Mouse (Mus musculus): ENCODE results near the gene Sipa1l1. TPM values are rescaled to one million over a fixed set of nuclear protein-coding genes. Genes with fewer than 3 reads are reported as not detected.

Sipa1l1 gene
- polyA plus RNA-seq, 1 experiment, result 9.7 TPM

GRCm38 (mm10) chr12:82286804-82287203 is 117.7 kb downstream of the Sipa1l1 start:
- TF ChIP-seq MAX (IDR thresholded peaks at IDR 0.05), result no peak
- TF ChIP-seq CTCF (IDR thresholded peaks at IDR 0.05; ENCODE audit: control insufficient read depth, insufficient read depth, insufficient read length), result no peak
- no peak for TF ChIP-seq USF1 (IDR thresholded peaks at IDR 0.05; ENCODE audit: low read depth)
- no peak for TF ChIP-seq FOSL1 (IDR thresholded peaks at IDR 0.05; ENCODE audit: insufficient read depth, low read length, poor library complexity, severe bottlenecking)
- TF ChIP-seq MYOG (IDR thresholded peaks at IDR 0.05; ENCODE audit: control insufficient read depth, extremely low read depth, insufficient read length), result no peak
- no peak for TF ChIP-seq MYOD1 (IDR thresholded peaks at IDR 0.05; ENCODE audit: control insufficient read depth, insufficient read length, low read depth)
- no peak for TF ChIP-seq CEBPB (IDR thresholded peaks at IDR 0.05; ENCODE audit: low read depth)
- H3K27me3 ChIP-seq (ENCODE audit: control insufficient read depth, insufficient read depth, insufficient read length), result no peaks in the 10 kb centered on the region
- H3K79me3 ChIP-seq (ENCODE audit: low read depth), result peaks cover 5% of the 10 kb centered on the region
- no peak overlapping the region for H3ac ChIP-seq (ENCODE audit: control insufficient read depth, insufficient read length, low read depth)
- peaks cover 6% of the 10 kb centered on the region for H3K79me2 ChIP-seq (ENCODE audit: control insufficient read depth, insufficient read depth)
- H3K36me3 ChIP-seq (ENCODE audit: control insufficient read depth, insufficient read depth), result no peaks in the 10 kb centered on the region
- H3K4me3 ChIP-seq (ENCODE audit: insufficient read depth, poor library complexity, severe bottlenecking), result no peak overlapping the region

GRCm38 (mm10) chr12:82293545-82294247 is 124.6 kb downstream of the Sipa1l1 start:
- Histone ChIP-seq H3K27me3 (ENCODE audit: control insufficient read depth, insufficient read depth, insufficient read length) (no peaks in the 10 kb centered on the region), H3K79me3 (ENCODE audit: low read depth) (no peaks in the 10 kb centered on the region), H3K79me2 (ENCODE audit: control insufficient read depth, insufficient read depth) (peaks cover 6% of the 10 kb centered on the region), H3K36me3 (ENCODE audit: control insufficient read depth, insufficient read depth) (no peaks in the 10 kb centered on the region), H3K4me3 (ENCODE audit: insufficient read depth, poor library complexity, severe bottlenecking) (no peak overlapping the region), H3ac (ENCODE audit: control insufficient read depth, insufficient read length, low read depth) (no peak overlapping the region)
- TF ChIP-seq CTCF (IDR thresholded peaks at IDR 0.05; ENCODE audit: control insufficient read depth, insufficient read depth, insufficient read length) (no peak), MYOG (IDR thresholded peaks at IDR 0.05; ENCODE audit: control insufficient read depth, extremely low read depth, insufficient read length) (no peak), CEBPB (IDR thresholded peaks at IDR 0.05; ENCODE audit: low read depth) (no peak), MYOD1 (IDR thresholded peaks at IDR 0.05; ENCODE audit: control insufficient read depth, insufficient read length, low read depth) (no peak), MAX (IDR thresholded peaks at IDR 0.05) (no peak), FOSL1 (IDR thresholded peaks at IDR 0.05; ENCODE audit: insufficient read depth, low read length, poor library complexity, severe bottlenecking) (no peak), USF1 (IDR thresholded peaks at IDR 0.05; ENCODE audit: low read depth) (no peak)

GRCm38 (mm10) chr12:82294906-82295887 is 126.1 kb downstream of the Sipa1l1 start:
- H3K27me3 ChIP-seq (ENCODE audit: control insufficient read depth, insufficient read depth, insufficient read length), result no peaks in the 10 kb centered on the region
- TF ChIP-seq MAX (IDR thresholded peaks at IDR 0.05), result no peak
- TF ChIP-seq USF1 (IDR thresholded peaks at IDR 0.05; ENCODE audit: low read depth), result no peak
- no peak for TF ChIP-seq CTCF (IDR thresholded peaks at IDR 0.05; ENCODE audit: control insufficient read depth, insufficient read depth, insufficient read length)
- TF ChIP-seq MYOG (IDR thresholded peaks at IDR 0.05; ENCODE audit: control insufficient read depth, extremely low read depth, insufficient read length), result no peak
- no peak for TF ChIP-seq CEBPB (IDR thresholded peaks at IDR 0.05; ENCODE audit: low read depth)
- no peak for TF ChIP-seq MYOD1 (IDR thresholded peaks at IDR 0.05; ENCODE audit: control insufficient read depth, insufficient read length, low read depth)
- TF ChIP-seq FOSL1 (IDR thresholded peaks at IDR 0.05; ENCODE audit: insufficient read depth, low read length, poor library complexity, severe bottlenecking), result no peak
- H3K36me3 ChIP-seq (ENCODE audit: control insufficient read depth, insufficient read depth), result no peaks in the 10 kb centered on the region

GRCm38 (mm10) chr12:82296276-82296675 is 127.2 kb downstream of the Sipa1l1 start:
- no peaks in the 10 kb centered on the region for H3K27me3 ChIP-seq (ENCODE audit: control insufficient read depth, insufficient read depth, insufficient read length)
- no peak overlapping the region for H3ac ChIP-seq (ENCODE audit: control insufficient read depth, insufficient read length, low read depth)
- H3K36me3 ChIP-seq (ENCODE audit: control insufficient read depth, insufficient read depth), result no peaks in the 10 kb centered on the region
- H3K79me3 ChIP-seq (ENCODE audit: low read depth), result no peaks in the 10 kb centered on the region
- no peak for TF ChIP-seq FOSL1 (IDR thresholded peaks at IDR 0.05; ENCODE audit: insufficient read depth, low read length, poor library complexity, severe bottlenecking)
- no peak for TF ChIP-seq MYOD1 (IDR thresholded peaks at IDR 0.05; ENCODE audit: control insufficient read depth, insufficient read length, low read depth)
- no peak for TF ChIP-seq USF1 (IDR thresholded peaks at IDR 0.05; ENCODE audit: low read depth)
- no peak for TF ChIP-seq MYOG (IDR thresholded peaks at IDR 0.05; ENCODE audit: control insufficient read depth, extremely low read depth, insufficient read length)
- TF ChIP-seq CTCF (IDR thresholded peaks at IDR 0.05; ENCODE audit: control insufficient read depth, insufficient read depth, insufficient read length), result no peak
- TF ChIP-seq MAX (IDR thresholded peaks at IDR 0.05), result no peak
- TF ChIP-seq CEBPB (IDR thresholded peaks at IDR 0.05; ENCODE audit: low read depth), result no peak
- peaks cover 6% of the 10 kb centered on the region for H3K79me2 ChIP-seq (ENCODE audit: control insufficient read depth, insufficient read depth)
- H3K4me3 ChIP-seq (ENCODE audit: insufficient read depth, poor library complexity, severe bottlenecking), result no peak overlapping the region

More at GRCm38 (mm10) chr12:82294906-82295887, 126.1 kb downstream of the Sipa1l1 start:
- H3K79me2 ChIP-seq (ENCODE audit: control insufficient read depth, insufficient read depth), result peaks cover 6% of the 10 kb centered on the region
- no peaks in the 10 kb centered on the region for H3K79me3 ChIP-seq (ENCODE audit: low read depth)
- H3ac ChIP-seq (ENCODE audit: control insufficient read depth, insufficient read length, low read depth), result no peak overlapping the region
- no peak overlapping the region for H3K4me3 ChIP-seq (ENCODE audit: insufficient read depth, poor library complexity, severe bottlenecking)

- TF ChIP-seq FOSL1 (IDR thresholded peaks at IDR 0.05; ENCODE audit: insufficient read depth, low read length, poor library complexity, severe bottlenecking) (no peak), USF1 (IDR thresholded peaks at IDR 0.05; ENCODE audit: low read depth) (no peak), CTCF (IDR thresholded peaks at IDR 0.05; ENCODE audit: control insufficient read depth, insufficient read depth, insufficient read length) (no peak), MYOD1 (IDR thresholded peaks at IDR 0.05; ENCODE audit: control insufficient read depth, insufficient read length, low read depth) (no peak), MYOG (IDR thresholded peaks at IDR 0.05; ENCODE audit: control insufficient read depth, extremely low read depth, insufficient read length) (no peak), MAX (IDR thresholded peaks at IDR 0.05) (no peak), CEBPB (IDR thresholded peaks at IDR 0.05; ENCODE audit: low read depth) (no peak)
- H3K27me3 ChIP-seq (ENCODE audit: control insufficient read depth, insufficient read depth, insufficient read length), result no peaks in the 10 kb centered on the region
- H3K4me3 ChIP-seq (ENCODE audit: insufficient read depth, poor library complexity, severe bottlenecking), result no peak overlapping the region
- H3ac ChIP-seq (ENCODE audit: control insufficient read depth, insufficient read length, low read depth), result no peak overlapping the region
- H3K79me2 ChIP-seq (ENCODE audit: control insufficient read depth, insufficient read depth), result peaks cover 6% of the 10 kb centered on the region
- no peaks in the 10 kb centered on the region for H3K36me3 ChIP-seq (ENCODE audit: control insufficient read depth, insufficient read depth)
- H3K79me3 ChIP-seq (ENCODE audit: low read depth), result no peaks in the 10 kb centered on the region
Observed at GRCm38 (mm10) chr12:82297196-82297595, 128.1 kb downstream of the Sipa1l1 start.
